Mouse (Mus musculus): ENCODE results near the gene Rps6kl1. TPM values are rescaled to one million over a fixed set of nuclear protein-coding genes. Genes with fewer than 3 reads are reported as not detected.

Gene Rps6kl1
- total and polyA plus RNA-seq, 3 experiments = 0.21 to 0.86 (median 0.36) TPM

DNA sequence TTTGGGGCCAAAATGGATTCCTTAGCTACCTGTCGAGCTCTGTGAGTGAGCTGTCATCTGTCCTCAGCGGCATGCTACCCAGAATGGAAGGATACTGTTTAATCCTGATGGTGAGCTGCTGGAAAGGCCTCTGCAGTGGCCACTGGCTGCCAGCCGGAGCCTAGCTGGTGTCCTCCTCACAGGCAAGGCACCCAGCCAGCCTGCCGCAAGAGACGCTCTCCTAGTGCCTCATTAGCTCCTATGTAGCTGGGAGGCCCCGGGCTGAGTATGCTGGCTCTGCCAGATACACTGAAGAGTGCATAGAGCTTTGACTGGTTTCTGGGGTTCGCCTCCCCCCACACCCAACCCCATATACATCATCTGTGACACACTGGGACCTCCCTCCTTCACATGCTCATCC, 23.0 kb upstream of the Rps6kl1 start:
- Histone ChIP-seq H3K27ac (ENCODE audit: insufficient read depth, low read depth) (no peak overlapping the region), H3K9me3 (replicated peaks; ENCODE audit: low read length) (no peaks in the 10 kb centered on the region), H3K79me2 (replicated peaks; ENCODE audit: control insufficient read depth, extremely low read depth, insufficient read depth, poor library complexity, severe bottlenecking) (no peaks in the 10 kb centered on the region), H3K4me3 (replicated peaks in 1 of 3; ENCODE audit: low read depth in 2 of 3, low read length in 2 of 3, poor library complexity in 1 of 3) (no peak overlapping the region), H3K36me3 (replicated peaks in 1 of 2; ENCODE audit: control insufficient read depth in 1 of 2, insufficient read depth in 1 of 2, low read length in 1 of 2) (no peaks in the 10 kb centered on the region), H3K4me1 (ENCODE audit: control insufficient read depth in 1 of 2, insufficient read depth in 2 of 2) (peaks cover 13 to 30% of the 10 kb centered on the region in 2 experiments), H3K4me2 (ENCODE audit: insufficient read depth, low read depth, poor library complexity, severe bottlenecking) (no peak overlapping the region), H3K9ac (ENCODE audit: insufficient read depth, low read depth) (no peak overlapping the region), H3K27me3 (replicated peaks) (peaks cover 94% of the 10 kb centered on the region)
- dilution Hi-C loops (cut with MboI; ENCODE audit: extremely low pct_ligation_motif_present, extremely low pct_unique_long_range_greater_than_20kb, low sequenced_read_pairs) (no loop called here), in situ Hi-C loops (cut with MboI; ENCODE audit: low pct_ligation_motif_present, low pct_unique_long_range_greater_than_20kb, low sequenced_read_pairs) (loop anchor here (25.0 kb wide), 2 partner anchors 313 to 488 kb away; no protein-coding TSS in a partner anchor)
- TF ChIP-seq NRF1 (IDR thresholded peaks at IDR 0.05; ENCODE audit: low read depth, low read length) = no peak
- DNase-seq (ENCODE audit: extremely low read depth) = no peak

DNA sequence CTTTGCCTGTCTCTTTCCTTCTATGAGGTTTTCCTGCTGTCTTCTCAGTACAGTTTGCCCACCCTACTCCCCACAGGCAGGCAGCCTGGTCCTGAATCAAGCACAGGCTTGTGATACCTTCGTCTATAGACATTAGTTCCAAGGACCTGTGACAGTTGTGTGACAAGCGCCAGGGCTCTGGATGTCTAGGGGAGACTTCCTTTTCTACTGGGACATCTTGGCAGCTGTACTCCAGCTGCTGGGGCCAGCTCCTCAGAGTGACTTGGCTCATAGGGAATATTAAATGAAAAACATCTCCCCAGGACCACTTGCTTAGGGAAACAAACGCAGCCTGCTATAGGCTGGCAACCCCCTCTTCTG, 19.9 kb upstream of the Rps6kl1 start:
- H3K9me3 ChIP-seq (replicated peaks; ENCODE audit: low read length) = no peaks in the 10 kb centered on the region
- in situ Hi-C loops (cut with MboI; ENCODE audit: low pct_ligation_motif_present, low pct_unique_long_range_greater_than_20kb, low sequenced_read_pairs) (loop anchor here (25.0 kb wide), 2 partner anchors 316 to 491 kb away; no protein-coding TSS in a partner anchor), dilution Hi-C loops (cut with MboI; ENCODE audit: extremely low pct_ligation_motif_present, extremely low pct_unique_long_range_greater_than_20kb, low sequenced_read_pairs) (no loop called here)
- peaks cover 3 to 25% of the 10 kb centered on the region in 2 experiments; a peak in 3 of 4 replicates for H3K4me1 ChIP-seq (ENCODE audit: control insufficient read depth in 1 of 2, insufficient read depth in 2 of 2)
- H3K4me2 ChIP-seq (ENCODE audit: insufficient read depth, low read depth, poor library complexity, severe bottlenecking) = no peak overlapping the region
- no peak overlapping the region for H3K9ac ChIP-seq (ENCODE audit: insufficient read depth, low read depth)
- H3K4me3 ChIP-seq (replicated peaks in 1 of 3; ENCODE audit: low read depth in 2 of 3, low read length in 2 of 3, poor library complexity in 1 of 3) = no peak overlapping the region
- TF ChIP-seq POLR2AphosphoS2 (IDR thresholded peaks at IDR 0.05; ENCODE audit: low read depth, low read length) = no peak
- no peak for TF ChIP-seq MEF2A (IDR thresholded peaks at IDR 0.05; ENCODE audit: borderline replicate concordance, low read depth, low read length)
- no peak for TF ChIP-seq POLR2A (IDR thresholded peaks at IDR 0.05; ENCODE audit: low read depth, low read length)
- TF ChIP-seq CHD1 (IDR thresholded peaks at IDR 0.05; ENCODE audit: low read depth, low read length) = no peak
- no peak for TF ChIP-seq MYC (IDR thresholded peaks at IDR 0.05; ENCODE audit: low read depth, low read length)
- TF ChIP-seq JUN (IDR thresholded peaks at IDR 0.05; ENCODE audit: insufficient read depth, low read depth, low read length) = no peak
- no peak for TF ChIP-seq GABPA (IDR thresholded peaks at IDR 0.05; ENCODE audit: insufficient replicate concordance, low read depth, low read length)
- TF ChIP-seq KAT2A (IDR thresholded peaks at IDR 0.05; ENCODE audit: insufficient replicate concordance, low read length) = no peak
- TF ChIP-seq IRF4 (IDR thresholded peaks at IDR 0.05; ENCODE audit: low read depth, low read length) = no peak
- no peak for TF ChIP-seq MAX (IDR thresholded peaks at IDR 0.05; ENCODE audit: low read length)
- H3K79me2 ChIP-seq (replicated peaks; ENCODE audit: control insufficient read depth, extremely low read depth, insufficient read depth, poor library complexity, severe bottlenecking) = no peaks in the 10 kb centered on the region
- no peak overlapping the region for H3K27ac ChIP-seq (ENCODE audit: insufficient read depth, low read depth)
- no peaks in the 10 kb centered on the region for H3K36me3 ChIP-seq (replicated peaks in 1 of 2; ENCODE audit: control insufficient read depth in 1 of 2, insufficient read depth in 1 of 2, low read length in 1 of 2)
- DNase-seq (ENCODE audit: extremely low read depth) = no peak
- H3K27me3 ChIP-seq (replicated peaks) = peaks cover 63% of the 10 kb centered on the region

DNA sequence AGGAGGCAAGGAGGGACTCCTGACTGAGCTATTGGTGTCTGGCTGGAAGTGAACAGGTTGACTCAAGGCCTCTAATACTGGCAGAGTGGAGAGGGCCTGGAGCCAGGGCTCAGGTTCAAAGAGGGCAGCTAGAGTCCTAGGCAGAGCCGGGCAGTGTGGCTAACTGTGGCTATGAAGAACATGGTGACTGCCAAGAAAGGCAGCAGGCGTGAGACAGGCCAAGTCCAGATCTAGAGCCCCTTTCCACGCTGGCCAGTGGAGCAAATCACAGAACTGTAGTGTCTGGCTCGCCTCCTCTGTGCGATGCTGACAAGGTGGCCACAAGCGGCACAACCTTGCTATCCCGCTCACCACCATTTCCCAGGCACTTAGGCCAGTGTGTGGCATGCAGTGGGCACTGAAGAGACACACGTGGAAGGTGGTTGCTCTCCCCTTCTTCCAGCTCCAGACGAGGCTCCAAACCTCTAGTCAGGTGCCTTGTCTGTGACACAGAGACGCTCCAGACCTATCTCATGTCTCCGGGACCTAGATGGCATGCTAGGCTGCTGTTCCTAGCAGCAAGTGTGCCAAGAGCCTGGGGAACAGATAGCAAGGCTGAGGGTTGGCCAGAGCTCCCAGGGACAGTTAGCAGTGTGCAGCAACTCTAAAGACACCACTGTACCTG, 19.4 kb upstream of the Rps6kl1 start:
- H3K4me2 ChIP-seq (ENCODE audit: insufficient read depth, low read depth, poor library complexity, severe bottlenecking) = no peak overlapping the region
- no peak overlapping the region for H3K27ac ChIP-seq (ENCODE audit: insufficient read depth, low read depth)
- in situ Hi-C loops (cut with MboI; ENCODE audit: low pct_ligation_motif_present, low pct_unique_long_range_greater_than_20kb, low sequenced_read_pairs) (loop anchor here (25.0 kb wide), 2 partner anchors 317 to 492 kb away; no protein-coding TSS in a partner anchor), dilution Hi-C loops (cut with MboI; ENCODE audit: extremely low pct_ligation_motif_present, extremely low pct_unique_long_range_greater_than_20kb, low sequenced_read_pairs) (no loop called here)
- TF ChIP-seq CHD1 (IDR thresholded peaks at IDR 0.05; ENCODE audit: low read depth, low read length) (no peak), ELF1 (IDR thresholded peaks at IDR 0.05; ENCODE audit: low read depth, low read length) (no peak), TCF12 (IDR thresholded peaks at IDR 0.05; ENCODE audit: low read depth, low read length) (no peak), MYC (IDR thresholded peaks at IDR 0.05; ENCODE audit: low read depth, low read length) (no peak), CHD2 (IDR thresholded peaks at IDR 0.05; ENCODE audit: low read length) (no peak), USF2 (conservative IDR thresholded peaks at IDR 0.05; ENCODE audit: low read depth, low read length) (no peak), POLR2A (IDR thresholded peaks at IDR 0.05; ENCODE audit: low read depth, low read length) (no peak), ZNF384 (IDR thresholded peaks at IDR 0.05; ENCODE audit: low read depth, low read length) (no peak), MEF2A (IDR thresholded peaks at IDR 0.05; ENCODE audit: borderline replicate concordance, low read depth, low read length) (no peak), EP300 (IDR thresholded peaks at IDR 0.05; ENCODE audit: low read length) (no peak)
- no peak overlapping the region for H3K9ac ChIP-seq (ENCODE audit: insufficient read depth, low read depth)
- H3K36me3 ChIP-seq (replicated peaks in 1 of 2; ENCODE audit: control insufficient read depth in 1 of 2, insufficient read depth in 1 of 2, low read length in 1 of 2) = no peaks in the 10 kb centered on the region
- no peaks in the 10 kb centered on the region for H3K9me3 ChIP-seq (replicated peaks; ENCODE audit: low read length)
- no peak for DNase-seq (ENCODE audit: extremely low read depth)
- peaks cover 58% of the 10 kb centered on the region for H3K27me3 ChIP-seq (replicated peaks)
- no peaks in the 10 kb centered on the region for H3K79me2 ChIP-seq (replicated peaks; ENCODE audit: control insufficient read depth, extremely low read depth, insufficient read depth, poor library complexity, severe bottlenecking)
- peaks cover 3 to 29% of the 10 kb centered on the region in 2 experiments; a peak in 3 of 4 replicates for H3K4me1 ChIP-seq (ENCODE audit: control insufficient read depth in 1 of 2, insufficient read depth in 2 of 2)
- no peak overlapping the region for H3K4me3 ChIP-seq (replicated peaks in 1 of 3; ENCODE audit: low read depth in 2 of 3, low read length in 2 of 3, poor library complexity in 1 of 3)
